Mouse (Mus musculus) gonadal fat pad, adult 2 months (tissue): ENCODE data around the gene Lims1. TPM values are rescaled to one million over a fixed set of nuclear protein-coding genes. Genes with fewer than 3 reads are reported as not detected.
A peak's percentile ranks its signal among the peaks of the same experiment; 100 is the strongest.

Experiments used
- DNase-seq: peaks from one replicate; pipeline ENCODE4 v3.0.0-alpha.2; 2012; ENCODE audit warnings: low read depth
- polyA plus RNA-seq: library from polyadenylated mRNA; depleted of rRNA; stranded (reverse); fragments of >200 nt; gene quantifications from 2 replicates; pipeline ENCODE4 v1.2.3, GENCODE M21; 2012; rRNA removed

Lims1 gene
- polyA plus RNA-seq, 1 experiment = 28.2 TPM

GRCm38 (mm10) chr10:58446384-58447279 lies 123.4 kb downstream of the Lims1 start, which contains the start of gene Ranbp2:
TSS of gene Ranbp2 (plus strand) at chr10:58446920.
- DNase-seq = peak; percentile 64

GRCm38 (mm10) chr10:58447280-58447781 lies 124.1 kb downstream of the Lims1 start:
- DNase-seq = no peak

GRCm38 (mm10) chr10:58451575-58451974 lies 128.3 kb downstream of the Lims1 start:
- DNase-seq = no peak

GRCm38 (mm10) chr10:58452185-58452584 lies 128.9 kb downstream of the Lims1 start:
- DNase-seq = no peak

- no peak for DNase-seq
These were observed 136.6 kb downstream of the Lims1 start for GRCm38 (mm10) chr10:58459896-58460295.

Other genes with a start within 250 kb of the Lims1 start
- gene AW822073, start 98.5 kb upstream of the Lims1 start, polyA plus RNA-seq = 0.15 TPM in 1 of 2 replicates, not detected in the other
- not detected in 2 replicates for gene Duxf3, start 90.8 kb upstream of the Lims1 start, polyA plus RNA-seq
- gene Gm4981, start 86.8 kb upstream of the Lims1 start, polyA plus RNA-seq = 0.06 TPM in 1 of 2 replicates, not detected in the other
- 14.4 and 17.8 TPM in 2 replicates for gene Gcc2, start 68.0 kb upstream of the Lims1 start, polyA plus RNA-seq
- gene Ranbp2, start 123.5 kb downstream of the Lims1 start, polyA plus RNA-seq = 7.0 and 8.2 TPM in 2 replicates
- gene Ccdc138, start 174.5 kb downstream of the Lims1 start, polyA plus RNA-seq = 0.74 and 0.85 TPM in 2 replicates